Mouse (Mus musculus) heart, embryonic 13.5 days (tissue): ENCODE results near the gene Ppia. TPM values are rescaled to one million over a fixed set of nuclear protein-coding genes. Genes with fewer than 3 reads are reported as not detected.

Source experiments
- ATAC-seq: fragments of 200-750 bp; cut with Nextera tagmentation; 2 replicates; pipeline ENCODE4 v1.8.0; 2017; ENCODE audit warnings: moderate TSS enrichment; ENCODE audit not compliant: insufficient number of reproducible peaks, low FRiP score, low TSS enrichment; ENCODE audit errors: extremely low read depth
- H3K27ac ChIP-seq: fragments of 300-500 bp; sonication (generic); replicated peaks from 2 replicates; pipeline ENCODE4 v1.5.1; 2015; ENCODE audit warnings: moderate library complexity, mild to moderate bottlenecking, inconsistent platforms
- H3K27me3 ChIP-seq: fragments of 300-500 bp; sonication (generic); replicated peaks from 2 replicates; pipeline ENCODE4 v1.6.1; 2015; ENCODE audit warnings: mild to moderate bottlenecking, inconsistent platforms
- H3K36me3 ChIP-seq: fragments of 300-500 bp; sonication (generic); 2 replicates; pipeline ENCODE4 v1.6.1; 2015; ENCODE audit warnings: mild to moderate bottlenecking, inconsistent platforms
- H3K4me1 ChIP-seq: fragments of 300-500 bp; sonication (generic); 2 replicates; pipeline ENCODE4 v1.6.1; 2015; ENCODE audit warnings: inconsistent platforms
- H3K4me2 ChIP-seq: fragments of 300-500 bp; sonication (generic); 2 replicates; pipeline ENCODE4 v1.6.1; 2015; ENCODE audit warnings: inconsistent platforms, mild to moderate bottlenecking, moderate library complexity
- H3K4me3 ChIP-seq: fragments of 300-500 bp; sonication (generic); 2 replicates; pipeline ENCODE4 v1.5.1; 2015; ENCODE audit warnings: moderate library complexity, mild to moderate bottlenecking, inconsistent platforms
- H3K9ac ChIP-seq: fragments of 300-500 bp; sonication (generic); 2 replicates; pipeline ENCODE4 v1.6.1; 2015; ENCODE audit warnings: inconsistent platforms, mild to moderate bottlenecking, moderate library complexity
- H3K9me3 ChIP-seq: fragments of 300-500 bp; sonication (generic); 2 replicates; pipeline ENCODE4 v1.6.1; 2016; ENCODE audit warnings: inconsistent platforms
- WGBS: fragments of 180-500 bp; shearing (Covaris S2); methylation state at CpG from one replicate; pipeline ENCODE4 v1.1.7; 2015; ENCODE audit warnings: mixed read lengths; 5-methylcytosine and 5-hydroxymethylcytosine counted together
- polyA plus RNA-seq: library from polyadenylated mRNA; unstranded; fragments of >200 nt; fragmentation: Nextera tagmentation; extraction: Ambion mirVana; gene quantifications from 2 replicates; pipeline ENCODE4 v1.2.1, GENCODE M21; 2015

Gene Ppia
- polyA plus RNA-seq, 1 experiment from 2014 or later: 4,195 TPM

- H3K27ac ChIP-seq: peak overlapping the region; percentile 95; the same call in 1 of the 2 replicates
- WGBS: under 1% methylated on average over 43 of the region's 43 CpGs
- H3K36me3 ChIP-seq: peaks cover 25% of the 10 kb centered on the region; the same call in 1 of the 2 replicates
- no peaks in the 10 kb centered on the region for H3K27me3 ChIP-seq
- H3K9ac ChIP-seq: peak overlapping the region; percentile 92
- H3K4me1 ChIP-seq: peaks cover 24% of the 10 kb centered on the region
- peak overlapping the region; percentile 72 for H3K4me3 ChIP-seq
- no peaks in the 10 kb centered on the region for H3K9me3 ChIP-seq
- H3K4me2 ChIP-seq: peak overlapping the region; percentile 73
- ATAC-seq: peak; percentile 8
These were observed 25.7 kb upstream of the Ppia start for GRCm38 (mm10) chr11:6389483-6389921.

- H3K9ac ChIP-seq: peak overlapping the region; percentile 92
- no peak overlapping the region for H3K27ac ChIP-seq
- H3K27me3 ChIP-seq: no peaks in the 10 kb centered on the region
- no peak for ATAC-seq
- H3K4me2 ChIP-seq: peak overlapping the region; percentile 73
- no peaks in the 10 kb centered on the region for H3K9me3 ChIP-seq
- H3K4me1 ChIP-seq: peaks cover 24% of the 10 kb centered on the region
- 84% methylated on average over 8 of the region's 8 CpGs for WGBS
- H3K36me3 ChIP-seq: peaks cover 35% of the 10 kb centered on the region
- H3K4me3 ChIP-seq: peak overlapping the region; percentile 72
These were observed 24.7 kb upstream of the Ppia start for GRCm38 (mm10) chr11:6390376-6391053.

- Histone ChIP-seq H3K36me3 (peaks cover 47% of the 10 kb centered on the region), H3K27ac (no peak overlapping the region), H3K4me1 (peaks cover 24% of the 10 kb centered on the region), H3K4me3 (no peak overlapping the region), H3K27me3 (no peaks in the 10 kb centered on the region), H3K9me3 (no peaks in the 10 kb centered on the region), H3K9ac (peak overlapping the region; percentile 2; the same call in 1 of the 2 replicates), H3K4me2 (no peak overlapping the region)
- ATAC-seq: no peak
- 83% methylated on average over 8 of the region's 8 CpGs for WGBS
These were observed 23.5 kb upstream of the Ppia start for GRCm38 (mm10) chr11:6391516-6392276.

GRCm38 (mm10) chr11:6392857-6393256 lies 22.4 kb upstream of the Ppia start:
- H3K4me3 ChIP-seq: no peak overlapping the region
- no peaks in the 10 kb centered on the region for H3K27me3 ChIP-seq
- WGBS: 61% methylated on average over 6 of the region's 6 CpGs
- no peak for ATAC-seq
- peaks cover 24% of the 10 kb centered on the region for H3K4me1 ChIP-seq
- no peak overlapping the region for H3K27ac ChIP-seq
- no peak overlapping the region for H3K9ac ChIP-seq
- no peaks in the 10 kb centered on the region for H3K9me3 ChIP-seq
- H3K36me3 ChIP-seq: peaks cover 59% of the 10 kb centered on the region
- no peak overlapping the region for H3K4me2 ChIP-seq

GRCm38 (mm10) chr11:6393866-6394265 lies 21.4 kb upstream of the Ppia start:
- H3K9ac ChIP-seq: peak overlapping the region; percentile 21; the same call in 1 of the 2 replicates
- no peaks in the 10 kb centered on the region for H3K9me3 ChIP-seq
- no peak overlapping the region for H3K27ac ChIP-seq
- H3K4me1 ChIP-seq: peaks cover 24% of the 10 kb centered on the region
- H3K36me3 ChIP-seq: peaks cover 69% of the 10 kb centered on the region
- no peak overlapping the region for H3K4me2 ChIP-seq
- no peaks in the 10 kb centered on the region for H3K27me3 ChIP-seq
- no peak for ATAC-seq
- no peak overlapping the region for H3K4me3 ChIP-seq
- 68% methylated on average over 1 of the region's 1 CpGs for WGBS

- no peak overlapping the region for H3K4me2 ChIP-seq
- no peaks in the 10 kb centered on the region for H3K9me3 ChIP-seq
- peaks cover 86% of the 10 kb centered on the region for H3K36me3 ChIP-seq
- no peak overlapping the region for H3K27ac ChIP-seq
- no peak overlapping the region for H3K4me3 ChIP-seq
- H3K27me3 ChIP-seq: no peaks in the 10 kb centered on the region
- peaks cover 15% of the 10 kb centered on the region for H3K4me1 ChIP-seq
- no peak for ATAC-seq
- H3K9ac ChIP-seq: no peak overlapping the region
- 81% methylated on average over 5 of the region's 5 CpGs for WGBS
These were observed 19.7 kb upstream of the Ppia start for GRCm38 (mm10) chr11:6395565-6395964.

GRCm38 (mm10) chr11:6398141-6398540 lies 17.1 kb upstream of the Ppia start:
- Histone ChIP-seq H3K4me3 (no peak overlapping the region), H3K4me1 (0 out of 2 replicates have a peak, but pooled peaks cover 2% of the 10 kb centered on the region), H3K4me2 (no peak overlapping the region), H3K9ac (no peak overlapping the region), H3K27ac (no peak overlapping the region), H3K9me3 (no peaks in the 10 kb centered on the region), H3K27me3 (no peaks in the 10 kb centered on the region), H3K36me3 (peaks cover 93% of the 10 kb centered on the region)
- no peak for ATAC-seq
- 87% methylated on average over 10 of the region's 10 CpGs for WGBS

GRCm38 (mm10) chr11:6402515-6403510 lies 12.4 kb upstream of the Ppia start:
- H3K9me3 ChIP-seq: no peaks in the 10 kb centered on the region
- H3K27ac ChIP-seq: no peak overlapping the region
- peaks cover 36% of the 10 kb centered on the region for H3K4me1 ChIP-seq
- H3K4me3 ChIP-seq: no peak overlapping the region
- peaks cover 78% of the 10 kb centered on the region for H3K36me3 ChIP-seq
- H3K4me2 ChIP-seq: no peak overlapping the region
- no peak overlapping the region for H3K9ac ChIP-seq
- WGBS: 85% methylated on average over 19 of the region's 19 CpGs
- H3K27me3 ChIP-seq: no peaks in the 10 kb centered on the region
- ATAC-seq: no peak

- peaks cover 36% of the 10 kb centered on the region for H3K4me1 ChIP-seq
- no peak overlapping the region for H3K27ac ChIP-seq
- H3K4me3 ChIP-seq: no peak overlapping the region
- no peak overlapping the region for H3K9ac ChIP-seq
- no peak overlapping the region for H3K4me2 ChIP-seq
- WGBS: 90% methylated on average over 5 of the region's 5 CpGs
- H3K36me3 ChIP-seq: peaks cover 67% of the 10 kb centered on the region
- no peaks in the 10 kb centered on the region for H3K9me3 ChIP-seq
- no peaks in the 10 kb centered on the region for H3K27me3 ChIP-seq
- ATAC-seq: no peak
These were observed 11.3 kb upstream of the Ppia start for GRCm38 (mm10) chr11:6403830-6404405.

GRCm38 (mm10) chr11:6404699-6405566 lies 10.3 kb upstream of the Ppia start:
- Histone ChIP-seq H3K36me3 (peaks cover 57% of the 10 kb centered on the region), H3K9me3 (no peaks in the 10 kb centered on the region), H3K4me2 (no peak overlapping the region), H3K27ac (peak overlapping the region; percentile 91), H3K27me3 (no peaks in the 10 kb centered on the region), H3K4me1 (peaks cover 36% of the 10 kb centered on the region), H3K4me3 (no peak overlapping the region), H3K9ac (peak overlapping the region; percentile 54)
- ATAC-seq: no peak
- WGBS: 72% methylated on average over 9 of the region's 9 CpGs
